Mouse (Mus musculus) midbrain, embryonic 16.5 days (tissue): ENCODE results near the gene Nkx2-9. TPM values are rescaled to one million over a fixed set of nuclear protein-coding genes. Genes with fewer than 3 reads are reported as not detected.
A peak's percentile ranks its signal among the peaks of the same experiment; 100 is the strongest.

Experiments
- ATAC-seq: fragments of 200-750 bp; cut with Nextera tagmentation; 2 replicates; pipeline ENCODE4 v1.8.0; 2017; ENCODE audit warnings: moderate TSS enrichment
- H3K27ac ChIP-seq: fragments of 300-500 bp; sonication (generic); 2 replicates; pipeline ENCODE4 v1.5.1; 2014; ENCODE audit warnings: mild to moderate bottlenecking, low read length, mixed read lengths
- H3K27me3 ChIP-seq: fragments of 300-500 bp; sonication (generic); 2 replicates; pipeline ENCODE4 v1.6.1; 2014; ENCODE audit warnings: low read depth, low read length, mixed read lengths; ENCODE audit not compliant: control insufficient read depth, insufficient read depth
- H3K36me3 ChIP-seq: fragments of 300-500 bp; sonication (generic); 2 replicates; pipeline ENCODE4 v1.6.1; 2014; ENCODE audit warnings: mild to moderate bottlenecking, low read length, moderate library complexity, mixed read lengths; ENCODE audit not compliant: control insufficient read depth, insufficient read depth
- H3K4me1 ChIP-seq: fragments of 300-500 bp; sonication (generic); 2 replicates; pipeline ENCODE4 v1.6.1; 2014; ENCODE audit warnings: mild to moderate bottlenecking, low read length, mixed read lengths; ENCODE audit not compliant: control insufficient read depth, insufficient read depth
- H3K4me2 ChIP-seq: fragments of 300-500 bp; sonication (generic); 2 replicates; pipeline ENCODE4 v1.6.1; 2014; ENCODE audit warnings: mild to moderate bottlenecking, low read length, mixed read lengths
- H3K4me3 ChIP-seq: fragments of 300-500 bp; sonication (generic); 2 replicates; pipeline ENCODE4 v1.5.1; 2014; ENCODE audit warnings: low read depth, mild to moderate bottlenecking, low read length, moderate library complexity, mixed read lengths
- H3K9ac ChIP-seq: fragments of 300-500 bp; sonication (generic); 2 replicates; pipeline ENCODE4 v1.6.1; 2014; ENCODE audit warnings: low read depth, low read length, mixed read lengths
- H3K9me3 ChIP-seq: fragments of 300-500 bp; sonication (generic); replicated peaks from 2 replicates; pipeline ENCODE4 v1.6.1; 2014; ENCODE audit warnings: mild to moderate bottlenecking, low read length, mixed read lengths; ENCODE audit not compliant: control insufficient read depth, poor library complexity, severe bottlenecking
- WGBS: fragments of 180-500 bp; shearing (Covaris S2); extraction: QIAGEN DNeasy Blood & Tissue Kit; methylation state at CpG from one replicate; pipeline ENCODE4 v1.1.7; 2014; 5-methylcytosine and 5-hydroxymethylcytosine counted together
- polyA plus RNA-seq: library from polyadenylated mRNA; unstranded; fragments of >200 nt; fragmentation: Nextera tagmentation; extraction: Ambion mirVana; gene quantifications from 2 replicates; pipeline ENCODE4 v1.2.1, GENCODE M21; 2015

Gene Nkx2-9
- polyA plus RNA-seq: not detected in 2 replicates

- Histone ChIP-seq H3K27ac (no peak within 1 kb of the TSS), H3K9ac (0 out of 2 replicates have a peak within 1 kb of the TSS, but pooled peaks have one; percentile 28), H3K27me3 (peaks cover 70% of the 10 kb centered on the region), H3K4me3 (peak within 1 kb of the TSS; percentile 34), H3K36me3 (no peaks in the 10 kb centered on the region), H3K9me3 (no peaks in the 10 kb centered on the region), H3K4me1 (peaks cover 13% of the 10 kb centered on the region), H3K4me2 (peak within 1 kb of the TSS; percentile 67)
- no peak for ATAC-seq
- 2% methylated on average over 40 of the region's 40 CpGs for WGBS
Observed at GRCm38 (mm10) chr12:56612761-56613437, at the start of gene Nkx2-9. TSS of gene Nkx2-9 (minus strand) at chr12:56613284.

- no peaks in the 10 kb centered on the region for H3K9me3 ChIP-seq
- 3% methylated on average over 5 of the region's 5 CpGs for WGBS
- H3K27me3 ChIP-seq: peaks cover 3% of the 10 kb centered on the region
- H3K27ac ChIP-seq: no peak overlapping the region
- H3K4me2 ChIP-seq: peak overlapping the region; percentile 49
- no peak overlapping the region; the same call in 1 of the 2 replicates for H3K9ac ChIP-seq
- ATAC-seq: peak; percentile 83
- 0 out of 2 replicates have a peak overlapping the region, but pooled peaks have one; percentile 19 for H3K4me3 ChIP-seq
- no peaks in the 10 kb centered on the region for H3K36me3 ChIP-seq
- H3K4me1 ChIP-seq: no peaks in the 10 kb centered on the region
Observed at GRCm38 (mm10) chr12:56637181-56637566, 24.1 kb upstream of the Nkx2-9 start.

GRCm38 (mm10) chr12:56636534-56637180, 23.6 kb upstream of the Nkx2-9 start:
- Histone ChIP-seq H3K27me3 (peaks cover 3% of the 10 kb centered on the region), H3K9ac (no peak overlapping the region; the same call in 1 of the 2 replicates), H3K4me1 (no peaks in the 10 kb centered on the region), H3K9me3 (no peaks in the 10 kb centered on the region), H3K27ac (no peak overlapping the region), H3K36me3 (no peaks in the 10 kb centered on the region), H3K4me3 (peak overlapping the region; percentile 19; the same call in 1 of the 2 replicates), H3K4me2 (peak overlapping the region; percentile 49)
- peak; percentile 94 for ATAC-seq
- WGBS: 22% methylated on average over 14 of the region's 14 CpGs

GRCm38 (mm10) chr12:56616088-56616487, 3.0 kb upstream of the Nkx2-9 start:
- WGBS: 6% methylated on average over 1 of the region's 1 CpGs
- Histone ChIP-seq H3K4me3 (no peak overlapping the region), H3K9ac (no peak overlapping the region), H3K9me3 (no peaks in the 10 kb centered on the region), H3K27me3 (peaks cover 62% of the 10 kb centered on the region), H3K4me1 (peaks cover 13% of the 10 kb centered on the region), H3K27ac (no peak overlapping the region), H3K4me2 (no peak overlapping the region), H3K36me3 (no peaks in the 10 kb centered on the region)
- ATAC-seq: no peak

GRCm38 (mm10) chr12:56615391-56615790, 2.3 kb upstream of the Nkx2-9 start:
- Histone ChIP-seq H3K27me3 (peaks cover 62% of the 10 kb centered on the region), H3K9ac (no peak overlapping the region), H3K4me1 (peaks cover 13% of the 10 kb centered on the region), H3K36me3 (no peaks in the 10 kb centered on the region), H3K4me3 (no peak overlapping the region), H3K27ac (no peak overlapping the region), H3K4me2 (no peak overlapping the region), H3K9me3 (no peaks in the 10 kb centered on the region)
- no peak for ATAC-seq
- 7% methylated on average over 6 of the region's 6 CpGs for WGBS

GRCm38 (mm10) chr12:56614513-56614912, 1.4 kb upstream of the Nkx2-9 start:
- no peak overlapping the region for H3K9ac ChIP-seq
- H3K27me3 ChIP-seq: peaks cover 64% of the 10 kb centered on the region
- H3K4me3 ChIP-seq: no peak overlapping the region
- no peak for ATAC-seq
- no peak overlapping the region for H3K4me2 ChIP-seq
- H3K4me1 ChIP-seq: peaks cover 13% of the 10 kb centered on the region
- WGBS: 3% methylated on average over 21 of the region's 21 CpGs
- no peaks in the 10 kb centered on the region for H3K36me3 ChIP-seq
- no peak overlapping the region for H3K27ac ChIP-seq
- H3K9me3 ChIP-seq: no peaks in the 10 kb centered on the region

- Histone ChIP-seq H3K4me1 (peaks cover 13% of the 10 kb centered on the region), H3K4me2 (no peak overlapping the region), H3K9ac (no peak overlapping the region), H3K27me3 (peaks cover 67% of the 10 kb centered on the region), H3K36me3 (no peaks in the 10 kb centered on the region), H3K27ac (no peak overlapping the region), H3K9me3 (no peaks in the 10 kb centered on the region), H3K4me3 (no peak overlapping the region)
- no peak for ATAC-seq
- 4% methylated on average over 14 of the region's 14 CpGs for WGBS
Observed at GRCm38 (mm10) chr12:56613916-56614510, 929 bp upstream of the Nkx2-9 start.

GRCm38 (mm10) chr12:56613438-56613830, 350 bp upstream of the Nkx2-9 start:
- WGBS: 1% methylated on average over 6 of the region's 6 CpGs
- H3K27me3 ChIP-seq: peaks cover 70% of the 10 kb centered on the region
- no peak overlapping the region for H3K4me3 ChIP-seq
- H3K4me2 ChIP-seq: 0 out of 2 replicates have a peak overlapping the region, but pooled peaks have one; percentile 34
- H3K36me3 ChIP-seq: no peaks in the 10 kb centered on the region
- no peak overlapping the region for H3K9ac ChIP-seq
- ATAC-seq: no peak
- H3K9me3 ChIP-seq: no peaks in the 10 kb centered on the region
- H3K27ac ChIP-seq: no peak overlapping the region
- H3K4me1 ChIP-seq: peaks cover 13% of the 10 kb centered on the region

- Histone ChIP-seq H3K4me2 (peak overlapping the region; percentile 67), H3K27me3 (peaks cover 75% of the 10 kb centered on the region), H3K4me1 (peaks cover 13% of the 10 kb centered on the region), H3K36me3 (no peaks in the 10 kb centered on the region), H3K4me3 (peak overlapping the region; percentile 34), H3K27ac (no peak overlapping the region), H3K9me3 (no peaks in the 10 kb centered on the region), H3K9ac (no peak overlapping the region)
- ATAC-seq: no peak
- 0% methylated on average over 10 of the region's 10 CpGs for WGBS
Observed at GRCm38 (mm10) chr12:56612349-56612735, 742 bp downstream of the Nkx2-9 start.
